Mouse (Mus musculus) erythroblast, embryonic 14.5 days (primary cell): ENCODE data around the gene Olfr368.

ENCODE experiments used
- GATA1 ChIP-seq: IDR thresholded peaks from 2 replicates; pipeline ENCODE4 v1.6.1; 2012; ENCODE audit warnings: low read length, inconsistent platforms, mixed read lengths
- TAL1 ChIP-seq: IDR thresholded peaks from 3 replicates; pipeline ENCODE4 v1.6.1; 2012; ENCODE audit warnings: low read length, inconsistent platforms, mixed read lengths

DNA sequence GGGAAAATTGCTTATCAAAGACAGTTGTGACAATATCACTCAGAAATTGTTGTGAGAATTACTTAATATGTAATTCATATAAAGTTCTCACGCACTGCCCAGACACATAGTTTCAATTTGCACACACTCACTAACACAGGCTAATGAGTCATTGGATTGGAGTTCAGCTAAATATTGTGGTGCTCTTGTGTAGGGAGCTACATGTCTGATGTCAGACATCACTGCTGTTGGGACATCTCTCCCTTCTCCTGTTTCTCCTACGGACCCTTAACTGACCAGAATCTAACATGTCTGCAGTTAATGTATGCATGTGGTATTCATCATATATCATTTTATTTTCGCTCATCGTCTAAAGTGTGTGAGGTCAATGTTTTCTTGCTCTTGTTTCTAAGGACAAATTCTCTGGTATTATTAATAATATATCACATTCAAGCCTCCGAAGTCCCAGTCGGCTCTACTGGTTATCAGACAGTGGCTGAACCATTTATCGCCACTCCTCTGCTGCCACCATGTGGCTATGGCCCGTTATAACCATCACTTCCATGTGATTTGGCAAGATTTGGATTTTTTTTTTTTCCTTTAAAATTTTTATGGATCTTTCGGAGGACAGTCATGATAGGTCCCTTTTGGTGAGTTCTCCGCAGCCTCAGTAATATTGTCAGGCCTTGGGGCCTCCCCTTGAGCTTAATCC is 12.3 kb downstream of the Olfr368 start:
- TF ChIP-seq TAL1 (no peak), GATA1 (no peak)
